Mouse (Mus musculus) yolk sac, embryonic 10.5 days (tissue): Measurements from ENCODE around the gene Lmnb2.

Experiments used
- DNase-seq: peaks from one replicate; pipeline ENCODE4 v3.0.0-alpha.2; 2017; ENCODE audit warnings: low spot score

The Lmnb2 gene

GRCm38 (mm10) chr10:80930361-80931152 lies 12.5 kb upstream of the Lmnb2 start:
- DNase-seq, result no peak

GRCm38 (mm10) chr10:80929299-80930226 lies 11.5 kb upstream of the Lmnb2 start, which contains the start of gene Gadd45b:
Gadd45b (plus strand) TSS chr10:80930073.
- DNase-seq, result peak; percentile 98

- peak; percentile 86 for DNase-seq
These were observed 10.7 kb upstream of the Lmnb2 start for GRCm38 (mm10) chr10:80928586-80929298.

GRCm38 (mm10) chr10:80925472-80925871 lies 7.4 kb upstream of the Lmnb2 start:
- DNase-seq, result no peak

GRCm38 (mm10) chr10:80921923-80922322 lies 3.9 kb upstream of the Lmnb2 start:
- no peak for DNase-seq

- peak; percentile 85 for DNase-seq
These were observed 688 bp downstream of the Lmnb2 start for GRCm38 (mm10) chr10:80917336-80917778.

GRCm38 (mm10) chr10:80915736-80916135 lies 2.3 kb downstream of the Lmnb2 start:
- no peak for DNase-seq

GRCm38 (mm10) chr10:80915260-80915659 lies 2.8 kb downstream of the Lmnb2 start:
- no peak for DNase-seq

GRCm38 (mm10) chr10:80914253-80914656 lies 3.8 kb downstream of the Lmnb2 start:
- no peak for DNase-seq

GRCm38 (mm10) chr10:80913364-80914011 lies 4.6 kb downstream of the Lmnb2 start:
- DNase-seq, result no peak

- DNase-seq, result no peak
These were observed 6.2 kb downstream of the Lmnb2 start for GRCm38 (mm10) chr10:80911891-80912290.

- DNase-seq, result no peak
These were observed 6.7 kb downstream of the Lmnb2 start for GRCm38 (mm10) chr10:80911354-80911753.

GRCm38 (mm10) chr10:80909375-80910162 lies 8.5 kb downstream of the Lmnb2 start:
- no peak for DNase-seq

GRCm38 (mm10) chr10:80904709-80905108 lies 13.3 kb downstream of the Lmnb2 start:
- DNase-seq, result peak; percentile 49

- DNase-seq, result no peak
These were observed 13.9 kb downstream of the Lmnb2 start for GRCm38 (mm10) chr10:80904004-80904693.

- DNase-seq, result no peak
These were observed 14.8 kb downstream of the Lmnb2 start for GRCm38 (mm10) chr10:80903282-80903681.

- DNase-seq, result no peak
These were observed 15.6 kb downstream of the Lmnb2 start for GRCm38 (mm10) chr10:80902273-80902940.

- DNase-seq, result no peak
These were observed 16.4 kb downstream of the Lmnb2 start for GRCm38 (mm10) chr10:80901409-80902272.
